Mouse (Mus musculus): ENCODE measurements around the gene Rnf26. TPM values are rescaled to one million over a fixed set of nuclear protein-coding genes. Genes with fewer than 3 reads are reported as not detected.

Rnf26 gene
- total RNA-seq, 2 experiments from 2014 or later, result 28.4 to 28.6 TPM

- no peak for DNase-seq
These were observed 38.7 kb downstream of the Rnf26 start for GRCm38 (mm10) chr9:44074395-44075275.

- DNase-seq, result peak in 1 of 2 experiments; percentile 29
These were observed 40.2 kb downstream of the Rnf26 start for GRCm38 (mm10) chr9:44073115-44073514.

- peak in 1 of 2 experiments; percentile 37 for DNase-seq
These were observed 40.8 kb downstream of the Rnf26 start for GRCm38 (mm10) chr9:44072599-44072915.

- DNase-seq, result peak; percentile 64 to 66
These were observed 41.3 kb downstream of the Rnf26 start for GRCm38 (mm10) chr9:44071914-44072598.

GRCm38 (mm10) chr9:44070844-44071231 is 42.5 kb downstream of the Rnf26 start:
- peak in 1 of 2 experiments; percentile 2 for DNase-seq

- no peak for DNase-seq
These were observed 43.0 kb downstream of the Rnf26 start for GRCm38 (mm10) chr9:44070113-44070843.

GRCm38 (mm10) chr9:44069252-44069651 is 44.1 kb downstream of the Rnf26 start:
- DNase-seq, result no peak

- DNase-seq, result peak in 1 of 2 experiments; percentile 8
These were observed 45.4 kb downstream of the Rnf26 start for GRCm38 (mm10) chr9:44067960-44068330.

GRCm38 (mm10) chr9:44067241-44067959 is 45.9 kb downstream of the Rnf26 start:
- peak in 1 of 2 experiments; percentile 41 for DNase-seq

- DNase-seq, result peak; percentile 100
These were observed 46.5 kb downstream of the Rnf26 start, which contains the start of gene Usp2 for GRCm38 (mm10) chr9:44066785-44067225. Gene Usp2 (plus strand): TSS chr9:44067021.

GRCm38 (mm10) chr9:44065177-44065576 is 48.1 kb downstream of the Rnf26 start:
- DNase-seq, result no peak

- DNase-seq, result no peak
These were observed 54.7 kb downstream of the Rnf26 start for GRCm38 (mm10) chr9:44058606-44059005.

GRCm38 (mm10) chr9:44053936-44054335 is 59.4 kb downstream of the Rnf26 start:
- DNase-seq, result no peak

- DNase-seq, result no peak
These were observed 60.5 kb downstream of the Rnf26 start for GRCm38 (mm10) chr9:44052855-44053254.

GRCm38 (mm10) chr9:44049381-44050165 is 63.7 kb downstream of the Rnf26 start:
- no peak for DNase-seq

- peak in 1 of 2 experiments; percentile 61 for DNase-seq
These were observed 64.6 kb downstream of the Rnf26 start for GRCm38 (mm10) chr9:44048541-44049380.

GRCm38 (mm10) chr9:44047571-44048490 is 65.5 kb downstream of the Rnf26 start:
- no peak for DNase-seq

- DNase-seq, result no peak
These were observed 66.2 kb downstream of the Rnf26 start for GRCm38 (mm10) chr9:44047071-44047470.

GRCm38 (mm10) chr9:44046426-44046825 is 66.9 kb downstream of the Rnf26 start:
- no peak for DNase-seq

Measured in layer of hippocampus, postnatal 36 days (tissue).